Mouse (Mus musculus) bone marrow, adult 2 months (tissue): ENCODE measurements around the gene Dop1a.

ENCODE experiments used
- CTCF ChIP-seq: fragments of 200-500 bp; IDR thresholded peaks from 2 replicates; pipeline ENCODE4 v1.5.1; 2011; ENCODE audit warnings: low read length, control low read depth; ENCODE audit not compliant: control insufficient read depth, insufficient read depth
- POLR2A ChIP-seq: fragments of 200-500 bp; IDR thresholded peaks from 2 replicates; pipeline ENCODE4 v1.6.1; 2011; ENCODE audit warnings: low read depth, mild to moderate bottlenecking, control low read depth, low read length, borderline replicate concordance; ENCODE audit not compliant: control insufficient read depth

GRCm38 (mm10) chr9:86571540-86572135 lies 104.7 kb downstream of the Dop1a start, which contains the start of the genes Pgm3 and Rwdd2a:
- TF ChIP-seq POLR2A = peak; percentile 88
- TF ChIP-seq CTCF = no peak
